Mouse (Mus musculus) layer of hippocampus, adult 11-12 months (tissue): ENCODE results near the gene Vmn1r86.
A peak's percentile ranks its signal among the peaks of the same experiment; 100 is the strongest.
"Not testable (repeated sequence)": the region's sequence is repeated elsewhere in the genome, so short reads cannot be mapped to it uniquely, and the experiment has no call there.

Experiments used
- DNase-seq: peaks from one replicate; pipeline ENCODE4 v3.0.0; 2022; ENCODE audit warnings: low spot score

Gene Vmn1r86

GRCm38 (mm10) chr7:13119817-13120216 lies at the start of gene Vmn1r86:
Vmn1r86 (minus strand) TSS chr7:13119917.
- DNase-seq: no peak

DNA sequence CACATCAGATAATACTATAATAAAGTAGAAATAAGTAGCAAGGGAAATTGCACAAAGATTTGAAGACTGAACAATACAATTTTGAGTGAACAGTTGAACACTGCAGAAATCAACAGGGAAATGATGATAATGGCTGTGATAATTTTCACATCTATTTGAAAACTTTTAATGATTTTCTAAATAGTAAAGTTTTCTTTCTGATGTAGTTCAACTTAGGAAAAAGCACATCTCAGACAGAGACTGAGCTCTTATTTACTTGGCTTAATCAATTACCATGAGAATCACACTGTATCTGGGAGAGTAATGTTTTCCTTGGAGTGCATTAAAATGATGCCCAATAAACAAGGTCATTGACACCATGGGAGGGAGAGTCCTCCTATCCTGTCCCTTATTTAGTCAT lies 39.6 kb upstream of the Vmn1r86 start, which contains the start of gene Vmn1r88:
Vmn1r88 (plus strand) TSS at position 301 of the 400 bp plus-strand sequence.
- no peak for DNase-seq

DNA sequence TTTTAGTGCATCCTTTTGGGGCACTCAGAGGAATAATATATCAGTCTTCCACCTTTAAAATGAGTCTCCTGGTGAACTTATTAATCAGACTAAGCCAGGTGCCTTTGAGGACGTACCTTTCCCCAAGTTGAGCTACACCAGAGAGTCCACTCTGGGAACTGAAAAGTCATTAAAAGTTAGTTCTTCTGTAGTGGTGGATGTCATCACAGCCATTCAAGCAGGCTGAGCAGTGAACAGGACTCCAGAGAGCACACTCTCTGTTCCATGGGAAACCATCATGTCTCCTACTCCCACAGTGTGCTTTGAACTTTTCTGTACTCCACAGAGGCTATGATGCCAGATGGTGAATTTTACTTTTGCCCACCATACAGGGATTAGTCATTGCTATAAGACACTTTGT lies 20.3 kb upstream of the Vmn1r86 start, which contains the start of gene Vmn1r87:
Vmn1r87 (minus strand) TSS at position 101 of the 400 bp plus-strand sequence.
- no peak for DNase-seq

DNA sequence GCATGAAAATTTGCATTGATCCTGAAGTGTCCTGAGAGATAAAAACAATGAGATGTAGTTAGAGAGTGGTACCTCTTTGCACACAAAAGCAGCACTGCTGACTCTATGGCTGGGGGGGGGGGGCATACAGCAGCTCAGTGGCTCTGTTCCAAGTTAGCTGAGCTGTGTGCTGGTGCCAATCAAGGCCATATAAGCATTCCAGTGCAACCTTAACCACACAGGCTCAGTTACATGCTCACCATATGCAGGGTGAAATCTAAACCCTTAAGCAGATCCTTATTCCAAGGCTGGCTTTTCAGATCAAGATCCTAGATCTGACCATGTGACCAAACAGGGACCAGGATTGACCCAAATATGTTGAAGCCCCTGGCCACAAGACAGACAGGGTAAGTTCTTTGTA lies 17.6 kb upstream of the Vmn1r86 start:
- DNase-seq: no peak

DNA sequence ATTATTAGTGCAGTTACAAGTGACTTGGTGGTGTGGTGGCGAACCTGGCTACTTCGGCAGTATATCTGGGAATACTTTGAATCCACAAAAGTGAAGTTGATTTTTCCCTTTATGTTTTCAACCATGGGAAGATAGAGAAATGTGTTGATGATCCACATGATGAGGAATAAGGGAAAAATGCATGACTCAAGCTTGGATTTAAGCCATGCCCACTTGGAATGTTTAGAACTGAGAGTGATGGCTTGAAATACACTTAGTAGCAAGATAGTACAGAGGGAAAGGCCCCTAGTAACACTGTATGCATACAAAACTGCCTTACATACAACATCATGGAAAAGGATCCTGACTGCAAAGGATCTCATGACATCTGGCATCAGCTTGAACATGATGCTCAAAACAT lies 12.1 kb upstream of the Vmn1r86 start:
- no peak for DNase-seq

DNA sequence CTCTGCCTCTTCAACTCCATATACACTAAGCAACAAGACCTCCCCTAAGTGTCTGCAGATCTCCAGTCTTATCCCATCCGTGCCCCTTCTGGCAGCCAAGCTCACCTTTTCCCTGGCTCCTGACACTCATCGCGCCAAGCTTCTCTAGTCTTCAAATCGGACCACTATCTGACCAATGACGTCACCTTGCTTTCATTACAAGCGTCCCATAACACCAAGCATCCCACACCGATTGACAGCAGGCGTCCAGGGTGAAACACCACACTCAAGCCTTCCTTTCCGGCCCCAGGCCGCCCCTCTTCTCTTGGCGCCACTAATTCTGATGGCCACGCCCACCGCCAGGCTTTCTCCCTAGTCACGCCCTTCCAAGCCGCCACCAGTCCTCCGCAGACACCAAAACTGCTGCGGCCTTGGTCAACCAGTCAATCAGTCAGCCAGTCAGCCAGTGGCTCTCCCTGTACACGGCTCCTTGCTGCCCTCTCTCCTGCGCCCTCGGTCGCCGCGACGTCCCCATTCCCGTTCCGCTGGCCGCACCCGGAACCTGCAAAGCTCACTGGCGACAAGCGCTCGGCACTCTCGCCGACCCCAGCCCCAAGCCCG lies 3.9 kb upstream of the Vmn1r86 start:
- DNase-seq: not testable (repeated sequence)

GRCm38 (mm10) chr7:13095073-13095472 lies 24.6 kb downstream of the Vmn1r86 start, which contains the start of gene Vmn1r85:
Vmn1r85 (minus strand) TSS chr7:13095173.
- no peak for DNase-seq

DNA sequence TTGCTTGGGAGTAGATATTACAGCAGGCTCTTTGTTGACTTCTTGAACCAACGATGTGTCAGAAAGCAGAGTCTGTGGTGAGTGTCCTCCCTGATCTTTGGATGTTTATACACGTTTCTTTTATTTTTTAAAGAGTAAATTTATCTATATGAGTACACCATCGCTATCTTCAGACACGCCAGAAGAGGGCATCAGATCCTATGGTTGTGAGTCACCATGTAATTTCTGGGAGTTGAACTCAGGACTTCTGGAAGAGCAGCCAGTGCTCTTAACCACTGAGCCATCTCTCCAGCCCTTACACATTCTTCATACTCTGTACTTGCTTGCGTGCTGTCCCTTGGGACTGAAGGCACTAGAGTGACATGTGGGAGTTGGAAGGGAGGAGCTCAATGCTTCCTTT lies 47.4 kb downstream of the Vmn1r86 start:
- DNase-seq: no peak

- not testable (repeated sequence) for DNase-seq
These were observed 56.3 kb downstream of the Vmn1r86 start for GRCm38 (mm10) chr7:13063399-13063798.

- DNase-seq: no peak
These were observed 60.2 kb downstream of the Vmn1r86 start for GRCm38 (mm10) chr7:13059536-13059935.

DNA sequence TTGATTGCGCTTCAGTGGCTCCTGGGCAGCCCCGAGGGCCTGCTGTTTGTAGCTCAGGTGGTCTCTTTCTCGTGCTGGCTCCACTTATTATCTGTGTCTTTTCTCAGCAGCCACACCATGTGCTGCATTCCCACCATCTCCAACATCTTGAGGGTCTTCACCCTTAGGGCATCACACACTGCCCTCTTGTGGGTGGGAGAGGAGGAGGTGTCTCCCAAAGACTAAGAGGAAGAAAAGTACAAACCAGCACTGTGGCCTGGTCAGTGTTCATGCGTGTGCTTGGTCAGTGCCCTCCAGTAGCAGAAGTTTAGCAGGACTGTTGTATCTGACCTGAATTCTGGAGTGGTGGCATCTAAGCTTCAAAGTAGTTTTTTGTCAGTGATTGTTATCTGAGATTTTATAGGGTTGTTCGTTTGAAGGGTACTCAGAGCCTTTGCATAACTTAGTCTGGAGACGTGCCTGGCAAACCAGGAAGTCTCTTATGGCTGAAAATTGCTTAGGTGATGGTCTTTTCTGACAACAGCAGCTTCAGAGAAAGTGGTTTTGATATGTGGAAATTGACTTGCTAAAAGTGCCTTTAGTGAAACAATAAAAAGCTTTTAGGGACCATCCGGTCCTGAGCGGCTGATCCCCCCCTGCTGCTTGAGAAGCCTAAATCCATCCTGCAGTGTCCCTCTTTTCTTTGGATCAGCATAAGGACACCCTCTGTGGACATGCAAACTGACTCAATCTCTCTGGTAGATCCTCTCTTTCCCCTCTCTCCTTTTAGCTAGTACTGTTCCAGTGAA lies 62.6 kb downstream of the Vmn1r86 start:
- DNase-seq: no peak

DNA sequence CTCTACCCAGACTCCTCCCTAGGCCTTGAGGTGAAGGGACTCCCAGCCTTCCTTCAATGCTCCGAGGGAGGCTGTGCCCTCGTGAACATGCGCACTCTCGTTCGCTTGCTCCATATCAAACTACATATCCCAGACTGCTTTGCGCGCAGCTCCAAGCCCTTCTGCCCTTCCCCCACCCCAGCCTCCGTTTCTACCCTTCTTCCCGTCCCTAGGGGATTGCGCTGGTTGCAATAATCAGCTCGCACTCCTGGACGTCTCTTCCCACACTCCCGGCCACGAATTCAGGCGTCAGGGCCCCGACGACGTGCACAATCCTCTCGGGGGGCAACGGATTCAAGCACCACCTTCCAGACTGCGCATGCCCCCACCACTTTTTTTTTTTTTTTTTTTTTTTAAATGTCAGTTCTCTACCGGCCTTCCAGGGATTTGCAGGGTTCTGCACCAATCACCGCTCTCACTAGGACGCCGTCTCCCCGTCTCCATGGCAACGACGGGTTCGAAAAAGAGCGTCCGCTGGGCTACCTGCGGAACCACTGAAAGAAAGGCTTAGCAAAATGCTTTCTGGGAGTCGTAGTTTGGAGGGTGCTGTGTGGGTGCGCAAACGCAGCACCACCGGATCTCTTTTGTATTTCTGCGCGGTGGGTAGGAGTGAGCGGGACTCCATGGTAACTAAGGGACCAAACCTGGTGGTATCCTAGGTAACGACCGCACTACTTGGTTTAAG lies 65.3 kb downstream of the Vmn1r86 start, which contains the start of gene Mzf1:
Mzf1 (minus strand) TSS at position 478 of the 724 bp plus-strand sequence.
- peak; percentile 96 for DNase-seq

DNA sequence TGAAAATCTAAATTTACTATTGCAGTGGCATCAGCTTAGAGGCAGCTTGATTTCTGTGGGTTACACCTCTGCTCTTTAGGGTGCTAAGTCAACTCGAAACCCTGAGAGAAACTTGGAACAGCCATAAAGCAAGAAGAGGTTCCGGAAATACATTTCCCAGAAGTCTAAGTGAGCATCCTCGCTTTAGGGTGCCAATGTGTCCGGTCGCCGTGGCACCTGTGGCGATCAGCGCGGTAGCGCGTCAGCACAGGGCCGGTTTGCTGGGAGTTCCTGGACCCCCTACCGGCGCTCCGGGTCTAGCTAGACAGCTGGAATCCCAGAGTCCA lies 65.8 kb downstream of the Vmn1r86 start:
- no peak for DNase-seq

DNA sequence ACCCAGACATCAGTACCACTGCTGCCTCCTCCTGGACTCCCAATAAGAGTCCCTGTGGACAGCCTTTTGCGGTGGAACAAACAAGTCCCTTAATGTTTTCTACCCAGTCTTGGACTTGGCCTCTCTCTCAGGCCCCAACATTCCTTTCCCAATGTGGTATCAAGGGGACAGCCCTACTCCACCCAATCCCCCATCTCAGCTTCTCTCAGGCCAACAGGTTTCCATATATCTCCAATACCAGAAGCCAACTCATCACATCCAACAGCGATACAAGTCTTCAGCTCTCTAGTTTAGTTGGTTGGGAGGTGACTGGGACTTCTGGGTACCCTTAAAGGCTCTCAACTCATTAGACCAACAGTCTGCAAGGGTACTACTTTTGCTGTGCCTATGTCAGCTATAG lies 66.2 kb downstream of the Vmn1r86 start:
- DNase-seq: no peak

GRCm38 (mm10) chr7:13053001-13053400 lies 66.7 kb downstream of the Vmn1r86 start:
- DNase-seq: peak; percentile 14
